Comparison of ENCODE assay signal across 11 mouse cellular contexts in genomic region chr2:77775247-77775880, GRCm38 (mm10). TPM values are rescaled to one million over a fixed set of nuclear protein-coding genes. Genes with fewer than 3 reads are reported as not detected.
A peak's percentile ranks its signal among the peaks of the same experiment; 100 is the strongest.
DNase-seq lines count a peak whose midpoint lies in the region; ATAC-seq and TF ChIP-seq lines count a peak whose summit lies in the region.
"Had no signal": no experiment of that assay in that cellular context is flagged by ENCODE, and none has a peak within 500 bp of the region (broad histone marks: within the 10 kb centered on the region; RNA-seq: fewer than 3 reads in every experiment).

No protein-coding gene starts in this region.

- no peak overlapping the region for H3K27ac ChIP-seq in hindbrain, embryonic 16.5 days (ENCODE audit: low read depth, low read length)
- H3K27ac ChIP-seq: forebrain, embryonic 13.5 days; liver, embryonic 13.5 days had no signal

- no peak overlapping the region for H3K9ac ChIP-seq in hindbrain, embryonic 16.5 days (ENCODE audit: low read depth, low read length)
- H3K9ac ChIP-seq: forebrain, embryonic 13.5 days; liver, embryonic 13.5 days had no signal

- DNase-seq in frontal cortex, postnatal 10 days (ENCODE audit: low spot score in 2 of 2) = no peak
- peak; percentile 14 for DNase-seq in layer of hippocampus, adult 11-12 months (ENCODE audit: low spot score)
- DNase-seq in layer of hippocampus, postnatal 36 days = no peak
- peak; percentile 55 for DNase-seq in brain, embryonic 14.5 days (ENCODE audit: low read depth)
- DNase-seq in thymus, postnatal 36 days = no peak
- DNase-seq: kidney, adult 9 months; liver, embryonic 13.5 days had no signal

- peak; percentile 83 for ATAC-seq in frontal cortex, adult (ENCODE audit: low TSS enrichment)
- peak; percentile 81 for ATAC-seq in hindbrain, embryonic 16.5 days
- no peak for ATAC-seq in megakaryocyte progenitor cell, adult 5-6 weeks (replicated peaks; ENCODE audit: poor library complexity)
- ATAC-seq: forebrain, embryonic 13.5 days had no signal

- TF ChIP-seq CTCF in brain, embryonic 14.5 days (IDR thresholded peaks at IDR 0.05; ENCODE audit: borderline replicate concordance, extremely low read depth, insufficient read depth, insufficient read length) = no peak

- no peaks in the 10 kb centered on the region for H3K9me3 ChIP-seq in hindbrain, embryonic 16.5 days (ENCODE audit: control insufficient read depth, low read length)
- H3K9me3 ChIP-seq: forebrain, embryonic 13.5 days; liver, embryonic 13.5 days had no signal

- no peaks in the 10 kb centered on the region for H3K36me3 ChIP-seq in hindbrain, embryonic 16.5 days (ENCODE audit: control insufficient read depth, insufficient read depth, low read length)
- H3K36me3 ChIP-seq: liver, embryonic 13.5 days had no signal

- H3K4me3 ChIP-seq in hindbrain, embryonic 16.5 days (ENCODE audit: low read length) = peak overlapping the region; percentile 10; the same call in 1 of the 2 replicates
- H3K4me3 ChIP-seq: forebrain, embryonic 13.5 days; liver, embryonic 13.5 days had no signal

- WGBS in hindbrain, embryonic 16.5 days = 70% methylated on average over 15 of the region's 15 CpGs

- TF ChIP-seq POLR2A in brain, embryonic 14.5 days (IDR thresholded peaks at IDR 0.05; ENCODE audit: borderline replicate concordance, extremely low read depth, insufficient read depth, insufficient read length, poor library complexity, severe bottlenecking) = no peak

- H3K27me3 ChIP-seq in hindbrain, embryonic 16.5 days (replicated peaks; ENCODE audit: control insufficient read depth, insufficient read depth, low read length) = no peaks in the 10 kb centered on the region
- H3K27me3 ChIP-seq: forebrain, embryonic 13.5 days; liver, embryonic 13.5 days had no signal

- H3K4me2 ChIP-seq in hindbrain, embryonic 16.5 days (ENCODE audit: low read length) = peak overlapping the region; percentile 31
- H3K4me2 ChIP-seq: forebrain, embryonic 13.5 days; liver, embryonic 13.5 days had no signal

- H3K4me1 ChIP-seq in hindbrain, embryonic 16.5 days (ENCODE audit: control insufficient read depth, insufficient read depth, low read depth, low read length) = no peaks in the 10 kb centered on the region
- H3K4me1 ChIP-seq: liver, embryonic 13.5 days had no signal

RNA-seq across cellular contexts. Expression of gene Zfp385b, which starts 44.1 kb away (rescaled TPM):
- 10 to 100 TPM; 47.0 to 49.9 TPM for total RNA-seq in layer of hippocampus, postnatal 36 days (2021)
- polyA plus RNA-seq in brain, embryonic 14.5 days (2012; rRNA removed) = 9.6 and 13.8 TPM in 2 replicates
- polyA plus RNA-seq in hindbrain, embryonic 16.5 days (2015; fragmentation: Nextera tagmentation; extraction: Ambion mirVana) = 17.4 and 18.1 TPM in 2 replicates
- total RNA-seq in megakaryocyte progenitor cell, adult 5-6 weeks (2015) = not detected in 2 replicates
- not detected in 2 replicates for total RNA-seq in megakaryocyte progenitor cell, adult 5-6 weeks (2017)

Comparison
In these comparisons a context has a peak if more than half of its experiments do, and no peak if none do; other contexts are left out.
1. DNase-seq: peak in layer of hippocampus, adult 11-12 months (single experiment) and brain, embryonic 14.5 days (single experiment); none in frontal cortex, postnatal 10 days (0 of 2), layer of hippocampus, postnatal 36 days (0 of 2) and thymus, postnatal 36 days (0 of 2).
2. RNA of gene Zfp385b, which starts 44.1 kb away (total RNA-seq): 47.0 to 49.9 TPM in layer of hippocampus, postnatal 36 days; not detected in megakaryocyte progenitor cell, adult 5-6 weeks; every median in the first group is over 10 times any median in the second.